Mouse (Mus musculus): Measurements from ENCODE around the gene Cldn14.

- TF ChIP-seq ZNF384 (IDR thresholded peaks at IDR 0.05; ENCODE audit: low read depth, low read length) (no peak), CHD2 (IDR thresholded peaks at IDR 0.05; ENCODE audit: low read depth, low read length) (no peak), MAFK (IDR thresholded peaks at IDR 0.05; ENCODE audit: insufficient read depth, low read depth, low read length) (no peak), HCFC1 (IDR thresholded peaks at IDR 0.05; ENCODE audit: borderline replicate concordance, insufficient read depth, low read length) (no peak), ZC3H11A (IDR thresholded peaks at IDR 0.05; ENCODE audit: borderline replicate concordance, low read depth, low read length) (no peak)
These were observed 82.9 kb downstream of the Cldn14 start for GRCm38 (mm10) chr16:93925684-93926247.

Measured in ES-E14 (cell line).